Mouse (Mus musculus): ENCODE results near the gene Nlrc3. TPM values are rescaled to one million over a fixed set of nuclear protein-coding genes. Genes with fewer than 3 reads are reported as not detected.

Nlrc3 gene
- polyA plus RNA-seq, 1 experiment from 2014 or later, result 1.2 TPM

DNA sequence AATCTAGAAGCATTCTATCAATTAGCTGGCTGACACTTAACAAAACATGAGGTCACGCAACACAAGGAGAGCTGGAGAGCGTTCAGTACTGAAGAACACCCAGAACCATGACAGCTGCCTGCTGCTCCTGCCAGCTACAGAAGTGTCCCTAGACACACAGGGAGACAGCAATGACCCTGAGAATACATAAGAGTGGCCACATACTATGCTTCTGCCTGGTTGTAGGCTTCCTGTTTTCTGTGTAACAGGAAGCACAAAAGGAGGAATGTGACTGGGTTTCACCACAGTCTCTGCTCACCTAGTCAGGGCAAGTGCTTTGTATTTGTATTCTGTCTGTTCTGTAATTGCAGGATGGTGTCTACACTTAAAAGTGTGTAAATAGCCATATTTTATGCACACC lies 55.7 kb downstream of the Nlrc3 start:
- H3K36me3 ChIP-seq (ENCODE audit: control insufficient read depth, insufficient read depth, low read length), result peaks cover 64% of the 10 kb centered on the region
- no peaks in the 10 kb centered on the region for H3K27me3 ChIP-seq (ENCODE audit: control insufficient read depth, insufficient read depth, low read length)
- no peak for ATAC-seq (ENCODE audit: low FRiP score, low TSS enrichment)
- no peak for DNase-seq
- no peaks in the 10 kb centered on the region for H3K4me1 ChIP-seq (ENCODE audit: control insufficient read depth, insufficient read depth, low read length)
- no peak overlapping the region for H3K9ac ChIP-seq (replicated peaks; ENCODE audit: low read length)
- H3K4me2 ChIP-seq (ENCODE audit: low read length), result no peak overlapping the region
- no peaks in the 10 kb centered on the region for H3K9me3 ChIP-seq (ENCODE audit: control insufficient read depth, low read length)
- H3K4me3 ChIP-seq (replicated peaks; ENCODE audit: low read depth, low read length), result no peak overlapping the region
- H3K27ac ChIP-seq (replicated peaks; ENCODE audit: low read depth, low read length), result no peak overlapping the region
- 96% methylated on average over 2 of the region's 2 CpGs for WGBS

DNA sequence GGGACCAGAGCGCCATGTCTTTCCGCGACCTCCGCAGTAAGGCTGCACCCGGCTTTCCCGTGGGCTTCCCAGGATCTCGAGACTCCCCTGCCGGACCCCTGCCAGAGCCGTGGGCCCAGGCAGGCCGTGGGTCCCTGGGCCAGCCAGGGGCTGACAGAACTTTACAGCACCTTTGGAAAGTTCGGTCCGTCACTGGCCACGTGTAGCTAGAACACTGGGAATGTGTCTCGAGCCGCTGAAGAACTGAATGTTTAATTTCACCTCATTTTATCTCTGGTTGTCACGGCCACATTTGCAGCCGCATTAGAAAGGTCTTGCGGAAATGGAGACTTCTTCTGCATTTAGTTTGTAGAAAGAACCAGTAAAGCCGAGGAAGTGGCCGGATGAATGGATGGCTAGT lies 67.3 kb downstream of the Nlrc3 start:
- WGBS, result 9% methylated on average over 20 of the region's 20 CpGs
- Histone ChIP-seq H3K9me3 (ENCODE audit: control insufficient read depth, low read length) (no peaks in the 10 kb centered on the region), H3K4me2 (ENCODE audit: low read length) (peak overlapping the region; percentile 76), H3K4me3 (replicated peaks; ENCODE audit: low read depth, low read length) (peak overlapping the region; percentile 58), H3K27me3 (ENCODE audit: control insufficient read depth, insufficient read depth, low read length) (no peaks in the 10 kb centered on the region), H3K36me3 (ENCODE audit: control insufficient read depth, insufficient read depth, low read length) (peaks cover 53% of the 10 kb centered on the region), H3K4me1 (ENCODE audit: control insufficient read depth, insufficient read depth, low read length) (peaks cover 12% of the 10 kb centered on the region), H3K9ac (replicated peaks; ENCODE audit: low read length) (peak overlapping the region; percentile 68), H3K27ac (replicated peaks; ENCODE audit: low read depth, low read length) (peak overlapping the region; percentile 79)
- ATAC-seq (ENCODE audit: low FRiP score, low TSS enrichment), result no peak
- DNase-seq, result no peak

DNA sequence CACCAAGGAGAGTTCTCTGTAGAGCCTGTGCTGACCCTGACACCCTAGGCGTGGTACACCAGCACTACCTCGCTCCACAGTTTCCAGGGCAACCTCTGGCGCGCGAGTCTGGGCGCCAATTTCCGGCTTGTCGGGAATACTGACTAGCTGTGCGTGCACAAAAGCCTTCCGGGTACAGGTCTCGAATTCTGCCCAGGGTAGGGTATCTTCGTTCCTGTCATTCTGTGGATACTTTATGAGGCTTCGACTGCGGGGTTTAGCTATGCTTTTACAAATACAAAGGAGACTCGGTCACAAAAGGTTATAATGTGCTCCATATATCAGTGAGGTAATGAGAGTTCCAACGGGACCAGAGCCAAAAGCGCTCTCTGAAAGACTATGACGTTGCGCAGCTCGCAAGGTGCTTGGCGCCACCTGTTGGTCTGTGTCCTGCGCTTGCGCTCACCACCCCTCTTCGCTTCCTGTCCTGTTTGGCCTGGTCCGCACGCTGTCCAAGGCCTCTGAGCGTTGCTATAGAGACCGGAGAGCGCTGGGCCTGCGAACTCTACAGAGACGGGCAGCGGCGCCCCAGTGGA lies 67.8 kb downstream of the Nlrc3 start, which contains the start of the genes 1700037C18Rik and Cluap1:
Gene 1700037C18Rik (minus strand): TSS at position 153 of the 575 bp plus-strand sequence.
Gene Cluap1 (plus strand): TSS at position 265 of the 575 bp plus-strand sequence.
- Histone ChIP-seq H3K27ac (replicated peaks; ENCODE audit: low read depth, low read length) (peak within 1 kb of the TSS; percentile 79), H3K4me2 (ENCODE audit: low read length) (peak within 1 kb of the TSS; percentile 76), H3K9ac (replicated peaks; ENCODE audit: low read length) (peak within 1 kb of the TSS; percentile 68), H3K36me3 (ENCODE audit: control insufficient read depth, insufficient read depth, low read length) (peaks cover 53% of the 10 kb centered on the region), H3K27me3 (ENCODE audit: control insufficient read depth, insufficient read depth, low read length) (no peaks in the 10 kb centered on the region), H3K4me1 (ENCODE audit: control insufficient read depth, insufficient read depth, low read length) (peaks cover 12% of the 10 kb centered on the region), H3K9me3 (ENCODE audit: control insufficient read depth, low read length) (no peaks in the 10 kb centered on the region), H3K4me3 (replicated peaks; ENCODE audit: low read depth, low read length) (peak within 1 kb of the TSS; percentile 58)
- DNase-seq (peak; percentile 96), ATAC-seq (ENCODE audit: low FRiP score, low TSS enrichment) (peak; percentile 94)
- WGBS, result under 1% methylated on average over 33 of the region's 33 CpGs

DNA sequence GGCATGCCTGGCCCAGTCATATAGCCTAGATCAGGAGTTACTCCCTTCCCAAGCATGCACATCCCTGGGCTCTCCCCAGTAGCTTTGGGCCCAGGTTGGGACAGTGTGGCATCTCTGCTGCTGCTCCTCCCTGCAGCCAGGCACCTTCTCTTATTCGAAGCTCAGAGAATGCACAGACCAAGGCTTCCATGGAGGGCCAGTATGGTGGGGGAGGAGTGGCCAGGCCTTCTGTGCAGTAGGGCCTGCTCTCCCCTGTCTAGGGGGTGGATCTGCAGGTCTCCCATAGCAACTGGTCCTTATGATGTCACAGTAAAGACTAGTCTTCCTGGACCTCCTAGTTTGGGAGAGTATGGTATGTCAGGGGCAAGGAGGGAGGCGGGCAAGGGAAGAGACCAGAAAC lies 69.0 kb downstream of the Nlrc3 start:
- Histone ChIP-seq H3K4me3 (replicated peaks; ENCODE audit: low read depth, low read length) (no peak overlapping the region), H3K27ac (replicated peaks; ENCODE audit: low read depth, low read length) (no peak overlapping the region), H3K36me3 (ENCODE audit: control insufficient read depth, insufficient read depth, low read length) (peaks cover 53% of the 10 kb centered on the region), H3K4me1 (ENCODE audit: control insufficient read depth, insufficient read depth, low read length) (peaks cover 12% of the 10 kb centered on the region), H3K9ac (replicated peaks; ENCODE audit: low read length) (no peak overlapping the region), H3K4me2 (ENCODE audit: low read length) (peak overlapping the region; percentile 76; the same call in 1 of the 2 replicates), H3K9me3 (ENCODE audit: control insufficient read depth, low read length) (no peaks in the 10 kb centered on the region), H3K27me3 (ENCODE audit: control insufficient read depth, insufficient read depth, low read length) (no peaks in the 10 kb centered on the region)
- 74% methylated on average over 2 of the region's 2 CpGs for WGBS
- DNase-seq (no peak), ATAC-seq (ENCODE audit: low FRiP score, low TSS enrichment) (no peak)

DNA sequence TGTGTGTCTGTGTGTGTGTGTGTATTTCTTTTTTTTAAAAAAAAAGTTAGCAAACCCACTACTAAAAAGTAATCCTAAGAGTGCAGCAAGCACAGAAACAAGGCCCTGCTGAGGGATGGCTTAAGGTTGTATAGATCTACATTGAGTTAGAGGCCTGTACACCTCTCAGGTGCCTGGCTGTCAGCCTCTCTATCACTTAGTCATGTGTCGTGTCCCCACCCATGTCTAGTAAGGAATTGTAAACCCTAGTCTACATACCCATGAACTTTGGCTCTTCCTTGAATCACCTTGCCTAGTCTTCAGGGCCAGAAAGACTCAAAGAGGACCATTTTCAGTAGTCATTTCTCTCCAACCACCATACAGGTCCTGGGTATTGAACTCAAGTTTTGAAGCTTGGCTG lies 79.9 kb downstream of the Nlrc3 start:
- 90% methylated on average over 1 of the region's 1 CpGs for WGBS
- no peak for DNase-seq
- H3K4me1 ChIP-seq (ENCODE audit: control insufficient read depth, insufficient read depth, low read length), result no peaks in the 10 kb centered on the region
- H3K9ac ChIP-seq (replicated peaks; ENCODE audit: low read length), result no peak overlapping the region
- no peak overlapping the region for H3K4me3 ChIP-seq (replicated peaks; ENCODE audit: low read depth, low read length)
- ATAC-seq (ENCODE audit: low FRiP score, low TSS enrichment), result no peak
- no peaks in the 10 kb centered on the region for H3K9me3 ChIP-seq (ENCODE audit: control insufficient read depth, low read length)
- H3K36me3 ChIP-seq (ENCODE audit: control insufficient read depth, insufficient read depth, low read length), result peaks cover 72% of the 10 kb centered on the region
- no peaks in the 10 kb centered on the region for H3K27me3 ChIP-seq (ENCODE audit: control insufficient read depth, insufficient read depth, low read length)
- no peak overlapping the region for H3K27ac ChIP-seq (replicated peaks; ENCODE audit: low read depth, low read length)
- H3K4me2 ChIP-seq (ENCODE audit: low read length), result no peak overlapping the region

DNA sequence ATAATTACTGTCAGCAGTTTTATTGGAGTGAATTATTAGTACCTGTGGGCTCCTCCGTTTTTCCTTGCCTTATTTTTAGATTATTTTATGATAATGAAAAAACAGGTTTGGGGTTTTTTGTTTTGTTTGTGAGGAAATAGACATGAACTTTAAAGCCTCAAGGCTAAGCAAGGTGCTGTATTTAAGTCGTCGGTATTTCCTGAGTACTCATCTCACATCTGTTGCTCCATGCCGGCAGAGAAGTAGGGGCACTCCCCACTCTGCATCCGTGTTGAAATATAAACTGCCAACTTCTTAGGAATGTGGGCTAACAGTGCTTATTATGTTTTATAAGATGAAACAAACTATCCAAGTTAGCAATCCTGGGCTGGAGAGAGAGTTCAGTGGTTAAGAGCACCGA lies 80.4 kb downstream of the Nlrc3 start:
- H3K27ac ChIP-seq (replicated peaks; ENCODE audit: low read depth, low read length), result no peak overlapping the region
- H3K9me3 ChIP-seq (ENCODE audit: control insufficient read depth, low read length), result no peaks in the 10 kb centered on the region
- no peak overlapping the region for H3K9ac ChIP-seq (replicated peaks; ENCODE audit: low read length)
- peaks cover 66% of the 10 kb centered on the region for H3K36me3 ChIP-seq (ENCODE audit: control insufficient read depth, insufficient read depth, low read length)
- ATAC-seq (ENCODE audit: low FRiP score, low TSS enrichment) (no peak), DNase-seq (no peak)
- no peak overlapping the region for H3K4me2 ChIP-seq (ENCODE audit: low read length)
- 91% methylated on average over 6 of the region's 6 CpGs for WGBS
- H3K4me1 ChIP-seq (ENCODE audit: control insufficient read depth, insufficient read depth, low read length), result no peaks in the 10 kb centered on the region
- no peak overlapping the region for H3K4me3 ChIP-seq (replicated peaks; ENCODE audit: low read depth, low read length)
- no peaks in the 10 kb centered on the region for H3K27me3 ChIP-seq (ENCODE audit: control insufficient read depth, insufficient read depth, low read length)

DNA sequence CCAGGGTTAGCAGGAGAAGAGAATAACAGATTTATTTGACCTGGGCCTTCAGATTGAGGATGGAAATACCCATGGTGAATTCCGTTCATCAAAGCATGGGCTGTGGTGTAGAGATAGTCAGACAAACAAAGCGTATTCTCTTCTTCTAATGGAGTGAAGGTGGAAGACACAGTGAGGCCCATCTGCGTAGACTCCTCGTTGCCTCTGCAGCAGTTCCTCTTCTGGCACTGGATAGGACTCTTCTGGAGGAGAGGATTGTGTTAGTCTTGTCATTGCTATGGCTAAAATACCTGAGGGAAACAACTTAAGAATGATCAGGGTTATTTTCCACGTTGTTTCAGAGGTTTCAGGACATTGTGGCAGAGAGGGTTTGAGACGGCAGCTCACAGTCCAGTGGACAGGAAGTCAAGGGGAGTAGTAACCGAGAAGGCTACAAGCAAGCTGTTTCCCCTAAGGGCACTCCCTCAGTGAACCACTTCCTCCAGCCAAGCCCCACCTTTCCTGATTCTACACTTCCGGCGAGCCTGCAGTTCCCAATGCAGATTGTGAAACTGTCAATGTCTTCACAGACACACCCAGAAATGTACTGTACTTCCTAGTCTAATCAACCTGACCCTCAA lies 81.1 kb downstream of the Nlrc3 start:
- no peak overlapping the region for H3K4me2 ChIP-seq (ENCODE audit: low read length)
- H3K4me3 ChIP-seq (replicated peaks; ENCODE audit: low read depth, low read length), result no peak overlapping the region
- H3K27me3 ChIP-seq (ENCODE audit: control insufficient read depth, insufficient read depth, low read length), result no peaks in the 10 kb centered on the region
- 91% methylated on average over 9 of the region's 9 CpGs for WGBS
- DNase-seq, result no peak
- H3K27ac ChIP-seq (replicated peaks; ENCODE audit: low read depth, low read length), result no peak overlapping the region
- H3K36me3 ChIP-seq (ENCODE audit: control insufficient read depth, insufficient read depth, low read length), result peaks cover 59% of the 10 kb centered on the region
- H3K9me3 ChIP-seq (ENCODE audit: control insufficient read depth, low read length), result no peaks in the 10 kb centered on the region
- no peaks in the 10 kb centered on the region for H3K4me1 ChIP-seq (ENCODE audit: control insufficient read depth, insufficient read depth, low read length)
- ATAC-seq (ENCODE audit: low FRiP score, low TSS enrichment), result no peak
- H3K9ac ChIP-seq (replicated peaks; ENCODE audit: low read length), result no peak overlapping the region
